Mouse (Mus musculus): Measurements from ENCODE around the gene Fkbp7. TPM values are rescaled to one million over a fixed set of nuclear protein-coding genes. Genes with fewer than 3 reads are reported as not detected.
A peak's percentile ranks its signal among the peaks of the same experiment; 100 is the strongest.

The Fkbp7 gene
- total RNA-seq, 2 experiments from 2014 or later = 4.9 to 6.0 TPM

- peak; percentile 29 to 33 for DNase-seq (ENCODE audit: extremely low spot score in 1 of 2, low spot score in 2 of 2)
- intact Hi-C loops (cut with DNase I) = loop anchor here (2.0 kb wide), 1 partner anchor 251 kb away; no protein-coding TSS in a partner anchor
Measured at GRCm38 (mm10) chr2:76618078-76618477, 54.8 kb downstream of the Fkbp7 start.

Other genes with a start within 250 kb of the Fkbp7 start
- gene Prkra, start 25.1 kb downstream of the Fkbp7 start, total RNA-seq (2021) = 10 to 100 TPM; 22.4 to 26.2 TPM
- under 1 TPM; 0.71 to 0.75 TPM for gene Pjvk, start 24.6 kb downstream of the Fkbp7 start, total RNA-seq (2021)
- gene Plekha3, start 2.2 kb upstream of the Fkbp7 start, total RNA-seq (2021) = 10 to 100 TPM; 22.5 to 22.9 TPM

All from left cerebral cortex, postnatal 10 days (tissue).